Mouse (Mus musculus): ENCODE measurements around the gene Gm13279. TPM values are rescaled to one million over a fixed set of nuclear protein-coding genes. Genes with fewer than 3 reads are reported as not detected.
"Not testable (repeated sequence)": the region's sequence is repeated elsewhere in the genome, so short reads cannot be mapped to it uniquely, and the experiment has no call there.

Gm13279 gene
- polyA plus RNA-seq (2015; fragmentation: Nextera tagmentation; extraction: Ambion mirVana) = not detected in 2 replicates

- H3K9me3 ChIP-seq (ENCODE audit: low read length); H3K27ac ChIP-seq (ENCODE audit: low read depth); H3K36me3 ChIP-seq (replicated peaks; ENCODE audit: insufficient read depth, low read length); H3K27me3 ChIP-seq (ENCODE audit: insufficient read depth, low read length); H3K4me2 ChIP-seq (ENCODE audit: low read depth, low read length); DNase-seq; H3K4me3 ChIP-seq (ENCODE audit: low read depth, low read length); H3K4me1 ChIP-seq (ENCODE audit: insufficient read depth); ATAC-seq; H3K9ac ChIP-seq (replicated peaks): not testable (repeated sequence)
- whole genome bisulfite sequencing (ENCODE audit: insufficient replicate concordance) = no CpG with 5 or more reads among the region's 28 CpGs
Observed at GRCm38 (mm10) chr4:88797097-88797496, at the start of gene Gm13279. TSS of gene Gm13279 (plus strand) at chr4:88797397.

- Histone ChIP-seq H3K4me3 (ENCODE audit: low read depth, low read length) (no peak overlapping the region), H3K36me3 (replicated peaks; ENCODE audit: insufficient read depth, low read length) (no peaks in the 10 kb centered on the region), H3K9ac (replicated peaks) (no peak overlapping the region), H3K27me3 (ENCODE audit: insufficient read depth, low read length) (no peaks in the 10 kb centered on the region), H3K4me1 (ENCODE audit: insufficient read depth) (no peaks in the 10 kb centered on the region), H3K9me3 (ENCODE audit: low read length) (no peaks in the 10 kb centered on the region), H3K4me2 (ENCODE audit: low read depth, low read length) (no peak overlapping the region), H3K27ac (ENCODE audit: low read depth) (no peak overlapping the region)
- no peak for DNase-seq
- TF ChIP-seq CTCF (IDR thresholded peaks at IDR 0.05; ENCODE audit: low read depth) = no peak
- no peak for ATAC-seq
- 77% methylated on average over 6 of the region's 6 CpGs for WGBS (ENCODE audit: insufficient replicate concordance)
Observed at GRCm38 (mm10) chr4:88749926-88750325, 47.3 kb upstream of the Gm13279 start.

DNA sequence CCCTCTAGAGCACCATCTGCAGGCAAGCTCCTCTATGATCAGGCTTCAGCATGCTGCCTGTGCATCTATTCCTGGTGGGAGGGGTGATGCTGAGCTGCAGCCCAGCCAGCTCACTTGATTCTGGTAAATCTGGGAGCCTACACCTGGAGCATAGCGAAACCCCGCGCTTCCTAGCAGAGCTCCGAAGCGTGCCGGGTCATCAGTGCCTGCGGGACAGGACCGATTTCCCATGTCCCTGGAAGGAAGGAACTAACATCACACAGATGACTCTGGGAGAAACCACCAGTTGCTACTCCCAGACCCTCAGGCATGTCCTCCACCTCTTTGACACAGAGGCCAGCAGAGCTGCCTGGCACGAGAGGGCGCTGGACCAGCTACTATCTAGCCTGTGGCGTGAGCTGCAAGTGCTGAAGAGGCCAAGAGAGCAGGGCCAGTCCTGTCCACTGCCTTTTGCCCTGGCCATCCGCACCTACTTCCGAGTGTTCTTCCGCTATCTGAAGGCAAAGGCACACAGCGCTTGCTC lies 42.3 kb upstream of the Gm13279 start, which contains the start of gene Gm13271:
Gene Gm13271, plus strand, starts transcription at position 51 of the 523 bp plus-strand sequence.
- not testable (repeated sequence) for H3K4me2 ChIP-seq (ENCODE audit: low read depth, low read length); H3K9me3 ChIP-seq (ENCODE audit: low read length); ATAC-seq; H3K27ac ChIP-seq (ENCODE audit: low read depth); H3K27me3 ChIP-seq (ENCODE audit: insufficient read depth, low read length); H3K4me1 ChIP-seq (ENCODE audit: insufficient read depth); DNase-seq; H3K4me3 ChIP-seq (ENCODE audit: low read depth, low read length); H3K9ac ChIP-seq (replicated peaks); H3K36me3 ChIP-seq (replicated peaks; ENCODE audit: insufficient read depth, low read length)
- 72% methylated on average over 15 of the region's 15 CpGs for WGBS (ENCODE audit: insufficient replicate concordance)
- peak; percentile 12; the same call in 1 of the 2 replicates for TF ChIP-seq CTCF (IDR thresholded peaks at IDR 0.05; ENCODE audit: low read depth)

DNA sequence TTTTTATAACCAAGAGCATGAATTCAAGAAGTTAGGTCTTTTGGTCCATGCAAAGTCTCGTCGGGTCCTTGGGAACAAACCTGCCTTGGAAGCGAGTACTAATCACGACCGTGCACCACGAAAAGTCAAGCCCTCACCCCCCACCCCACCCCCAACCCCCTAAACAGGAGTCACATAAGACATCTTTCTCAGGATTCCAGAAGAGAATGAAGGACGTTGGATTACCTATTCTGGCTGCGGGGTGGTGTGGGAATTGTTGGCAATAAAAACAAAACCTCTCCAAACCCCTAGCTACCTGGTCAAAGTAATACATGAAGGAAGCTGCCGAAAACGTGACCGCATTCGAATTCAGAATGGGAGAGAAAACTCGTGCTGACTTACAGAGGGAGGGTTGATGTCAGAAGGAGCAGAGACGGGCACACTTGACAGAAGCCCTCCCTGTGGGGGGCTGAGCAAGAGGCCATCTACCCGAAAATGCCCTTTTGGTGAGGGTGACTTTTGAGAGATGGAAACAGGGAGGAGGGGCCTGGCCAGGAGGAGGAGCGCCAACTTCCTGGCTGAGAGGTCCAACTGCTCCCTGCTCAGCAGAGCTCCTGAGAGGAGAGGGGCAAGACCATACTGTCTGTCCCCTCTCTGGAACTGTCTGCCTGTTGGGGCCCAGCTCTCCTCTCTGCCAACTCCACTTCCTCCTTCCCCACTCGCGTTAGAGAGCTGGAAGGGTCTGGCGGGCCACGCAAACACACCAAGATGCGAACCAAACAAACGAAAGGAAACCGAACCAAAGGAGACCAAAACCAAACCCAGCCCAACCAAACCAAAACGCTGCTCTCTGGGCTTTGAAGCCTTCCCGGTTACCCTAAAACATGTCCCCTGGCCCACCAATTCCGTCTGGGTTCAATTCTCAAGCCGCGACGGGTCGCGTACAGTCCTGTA lies 40.4 kb upstream of the Gm13279 start:
- DNase-seq = peak; percentile 31
- H3K27me3 ChIP-seq (ENCODE audit: insufficient read depth, low read length); H3K4me1 ChIP-seq (ENCODE audit: insufficient read depth); ATAC-seq; H3K36me3 ChIP-seq (replicated peaks; ENCODE audit: insufficient read depth, low read length); H3K9me3 ChIP-seq (ENCODE audit: low read length): not testable (repeated sequence)
- Histone ChIP-seq H3K27ac (ENCODE audit: low read depth) (peak overlapping the region; percentile 93), H3K9ac (replicated peaks) (peak overlapping the region; percentile 77), H3K4me2 (ENCODE audit: low read depth, low read length) (peak overlapping the region; percentile 80), H3K4me3 (ENCODE audit: low read depth, low read length) (peak overlapping the region; percentile 68)
- 8% methylated on average over 28 of the region's 31 CpGs for WGBS (ENCODE audit: insufficient replicate concordance)

- DNase-seq = peak; percentile 78
- not testable (repeated sequence) for H3K27me3 ChIP-seq (ENCODE audit: insufficient read depth, low read length); H3K36me3 ChIP-seq (replicated peaks; ENCODE audit: insufficient read depth, low read length); H3K4me1 ChIP-seq (ENCODE audit: insufficient read depth); H3K9me3 ChIP-seq (ENCODE audit: low read length)
- peak overlapping the region; percentile 77 for H3K9ac ChIP-seq (replicated peaks)
- peak; percentile 72 for TF ChIP-seq CTCF (IDR thresholded peaks at IDR 0.05; ENCODE audit: low read depth)
- peak overlapping the region; percentile 68 for H3K4me3 ChIP-seq (ENCODE audit: low read depth, low read length)
- peak overlapping the region; percentile 93 for H3K27ac ChIP-seq (ENCODE audit: low read depth)
- peak; percentile 100 for ATAC-seq
- 0% methylated on average over 11 of the region's 21 CpGs for WGBS (ENCODE audit: insufficient replicate concordance)
- peak overlapping the region; percentile 80 for H3K4me2 ChIP-seq (ENCODE audit: low read depth, low read length)
Observed at GRCm38 (mm10) chr4:88757628-88758031, 39.6 kb upstream of the Gm13279 start.

GRCm38 (mm10) chr4:88758751-88759150 lies 38.4 kb upstream of the Gm13279 start:
- H3K27ac ChIP-seq (ENCODE audit: low read depth); H3K4me3 ChIP-seq (ENCODE audit: low read depth, low read length); H3K9me3 ChIP-seq (ENCODE audit: low read length); H3K9ac ChIP-seq (replicated peaks); H3K4me2 ChIP-seq (ENCODE audit: low read depth, low read length); H3K27me3 ChIP-seq (ENCODE audit: insufficient read depth, low read length); H3K4me1 ChIP-seq (ENCODE audit: insufficient read depth); DNase-seq; ATAC-seq; H3K36me3 ChIP-seq (replicated peaks; ENCODE audit: insufficient read depth, low read length): not testable (repeated sequence)
- 73% methylated on average over 8 of the region's 9 CpGs for WGBS (ENCODE audit: insufficient replicate concordance)

DNA sequence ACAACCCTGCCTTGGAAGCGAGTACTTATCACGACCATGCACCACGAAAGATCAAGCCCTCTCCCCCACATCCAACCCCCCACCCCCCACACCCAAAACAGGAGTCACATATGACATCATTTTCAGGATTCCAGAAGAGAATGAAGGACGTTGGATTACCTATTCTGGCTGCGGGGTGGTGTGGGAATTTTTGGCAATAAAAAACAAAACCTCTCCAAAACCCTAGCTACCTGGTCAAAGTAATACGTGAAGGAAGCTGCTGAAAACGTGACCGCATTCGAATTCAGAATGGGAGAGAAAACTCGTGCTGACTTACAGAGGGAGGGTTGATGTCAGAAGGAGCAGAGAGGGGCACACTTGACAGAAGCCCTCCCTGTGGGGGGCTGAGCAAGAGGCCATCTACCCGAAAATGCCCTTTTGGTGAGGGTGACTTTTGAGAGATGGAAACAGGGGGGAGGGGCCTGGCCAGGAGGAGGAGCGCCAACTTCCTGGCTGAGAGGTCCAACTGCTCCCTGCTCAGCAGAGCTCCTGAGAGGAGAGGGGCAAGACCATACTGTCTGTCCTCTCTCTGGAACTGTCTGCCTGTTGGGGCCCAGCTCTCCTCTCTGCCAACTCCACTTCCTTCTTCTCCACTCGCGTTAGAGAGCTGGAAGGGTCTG lies 37.5 kb upstream of the Gm13279 start, which contains the start of gene Gm13283:
Gene Gm13283, plus strand, starts transcription at position 510 of the 659 bp plus-strand sequence.
- H3K36me3 ChIP-seq (replicated peaks; ENCODE audit: insufficient read depth, low read length); ATAC-seq; H3K27me3 ChIP-seq (ENCODE audit: insufficient read depth, low read length); H3K9ac ChIP-seq (replicated peaks); H3K9me3 ChIP-seq (ENCODE audit: low read length); H3K4me1 ChIP-seq (ENCODE audit: insufficient read depth); DNase-seq: not testable (repeated sequence)
- Histone ChIP-seq H3K4me2 (ENCODE audit: low read depth, low read length) (peak within 1 kb of the TSS; percentile 57), H3K4me3 (ENCODE audit: low read depth, low read length) (peak within 1 kb of the TSS; percentile 39), H3K27ac (ENCODE audit: low read depth) (peak within 1 kb of the TSS; percentile 66)
- WGBS (ENCODE audit: insufficient replicate concordance) = 22% methylated on average over 6 of the region's 14 CpGs
